Mouse (Mus musculus): ENCODE measurements around the gene Tmem11.
"Not testable (repeated sequence)": the region's sequence is repeated elsewhere in the genome, so short reads cannot be mapped to it uniquely, and the experiment has no call there.

Tmem11 gene

DNA sequence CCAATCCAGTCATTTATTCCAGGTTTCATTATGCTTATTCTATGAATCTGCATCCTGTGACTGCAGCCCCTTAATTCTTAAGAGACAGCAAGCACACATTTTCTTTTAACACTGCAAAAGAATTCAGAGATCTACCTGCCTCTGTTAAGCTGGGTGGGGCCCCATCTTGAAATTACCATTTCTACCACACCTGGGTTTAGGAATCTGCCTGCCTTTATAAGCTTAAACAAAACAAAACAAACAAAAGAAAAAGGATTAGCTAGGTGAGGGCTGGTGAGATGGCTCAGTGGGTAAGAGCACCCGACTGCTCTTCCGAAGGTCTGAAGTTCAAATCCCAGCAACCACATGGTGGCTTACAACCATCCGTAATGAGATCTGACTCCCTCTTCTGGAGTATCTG is 7.9 kb upstream of the Tmem11 start:
- DNase-seq (ENCODE audit: low read depth in 1 of 2, low spot score in 2 of 2), result not testable (repeated sequence)

DNA sequence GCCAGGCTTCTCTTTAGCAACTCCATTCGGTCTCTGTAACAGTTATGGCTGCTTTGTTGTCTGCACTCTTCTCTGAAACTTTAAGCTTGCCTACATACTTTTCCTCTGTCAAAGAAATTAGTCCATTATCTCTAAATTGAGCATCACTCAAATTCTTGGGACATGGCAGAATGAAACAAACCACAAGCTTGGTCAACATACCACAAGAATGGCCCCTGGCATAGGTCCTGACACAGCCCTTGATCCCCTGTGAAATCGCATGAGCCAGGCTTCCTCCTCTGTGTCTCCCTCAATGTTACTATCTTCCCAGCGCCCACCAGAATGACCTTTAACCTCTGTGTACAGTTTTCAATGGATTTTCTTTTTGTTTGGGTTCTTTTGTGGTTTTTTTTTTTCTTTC is 3.3 kb upstream of the Tmem11 start:
- no peak for DNase-seq (ENCODE audit: low read depth in 1 of 2, low spot score in 2 of 2)

DNA sequence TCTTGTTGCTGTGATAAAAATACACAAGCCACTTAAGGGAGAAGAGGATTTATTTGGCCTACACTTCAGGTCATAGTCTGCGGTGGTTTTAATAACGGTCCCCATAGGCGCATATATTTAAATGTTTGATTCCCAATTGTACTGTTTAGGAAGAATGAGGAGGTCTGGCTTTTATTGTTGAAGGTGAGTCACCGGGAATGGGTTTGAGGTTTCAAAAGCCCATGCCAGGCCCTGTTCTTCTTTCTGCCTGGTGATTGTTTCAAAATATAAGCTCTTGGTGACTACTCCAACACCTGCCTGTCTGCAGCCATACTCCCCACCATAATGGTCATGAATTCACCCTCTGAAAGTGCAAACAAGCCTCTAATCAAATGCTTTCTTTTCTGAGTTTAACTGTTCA is 1.5 kb upstream of the Tmem11 start:
- no peak for DNase-seq (ENCODE audit: low read depth in 1 of 2, low spot score in 2 of 2)

DNA sequence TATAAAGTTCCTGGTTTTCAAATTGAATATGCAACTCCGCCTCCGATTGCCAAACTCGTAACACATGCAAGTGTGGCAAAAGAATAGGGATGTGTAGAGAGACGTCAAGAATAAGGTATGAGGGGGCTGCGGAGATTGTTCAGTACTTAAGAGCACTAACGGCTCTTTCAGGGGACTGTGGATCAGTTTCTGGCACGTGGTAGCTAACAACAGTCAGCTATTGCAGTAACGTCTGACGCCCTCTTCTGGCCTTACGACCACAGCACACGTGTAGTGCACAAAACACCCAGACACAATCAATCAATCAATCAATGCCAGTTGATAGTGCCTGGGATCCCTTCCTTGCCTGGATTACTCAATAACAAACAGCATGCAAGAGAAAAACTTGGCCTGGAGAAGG is 351 bp upstream of the Tmem11 start:
- peak; percentile 28 to 55 for DNase-seq (ENCODE audit: low read depth in 1 of 2, low spot score in 2 of 2)

DNA sequence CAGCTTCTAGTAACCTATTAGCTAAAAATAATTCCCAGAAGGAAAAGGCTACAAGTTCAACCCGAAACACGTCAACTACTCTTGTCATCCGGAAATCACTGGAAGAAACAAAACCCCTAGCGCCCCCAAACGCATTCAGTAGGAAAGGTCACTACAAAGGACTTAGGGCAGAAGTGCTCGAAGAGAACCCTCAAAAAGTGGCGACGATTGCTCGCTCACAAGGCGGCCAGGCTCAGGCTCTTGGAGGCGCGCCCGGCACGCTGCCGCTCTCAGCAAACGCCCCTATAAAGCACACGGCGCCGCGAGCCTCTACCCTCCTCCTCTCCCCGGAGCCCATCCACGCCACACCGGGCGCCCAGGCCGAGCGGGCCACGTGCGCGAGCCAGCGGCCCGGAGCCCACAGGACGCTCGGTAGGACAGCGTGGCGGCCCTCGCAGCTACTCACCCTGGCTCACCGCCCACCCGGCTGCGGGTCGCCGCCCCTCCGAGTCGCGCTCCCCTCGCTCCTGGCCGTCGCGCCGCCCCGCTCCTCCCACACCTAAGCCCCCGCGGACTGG is 938 bp downstream of the Tmem11 start:
- no peak for DNase-seq (ENCODE audit: low read depth in 1 of 2, low spot score in 2 of 2)

DNA sequence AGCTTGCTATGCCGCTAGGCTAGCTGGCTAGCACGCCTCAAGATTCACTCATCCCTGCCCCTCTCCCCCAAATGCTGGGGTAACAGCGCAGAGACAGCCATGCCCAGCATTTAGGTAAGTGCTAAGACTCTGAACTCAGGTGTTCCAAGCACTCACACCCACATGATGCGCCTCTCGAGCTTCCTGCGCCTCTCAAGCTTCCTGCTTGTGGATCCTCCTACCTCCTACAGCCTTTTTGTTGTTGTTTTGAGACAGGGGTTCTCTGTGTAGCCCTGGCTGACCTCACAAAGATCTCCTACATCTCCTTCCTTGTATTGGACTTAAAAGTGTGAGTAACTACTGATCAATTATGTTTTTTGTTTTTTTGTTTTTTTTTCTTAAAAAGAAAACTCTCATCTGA is 6.0 kb downstream of the Tmem11 start:
- no peak for DNase-seq (ENCODE audit: low read depth in 1 of 2, low spot score in 2 of 2)

DNA sequence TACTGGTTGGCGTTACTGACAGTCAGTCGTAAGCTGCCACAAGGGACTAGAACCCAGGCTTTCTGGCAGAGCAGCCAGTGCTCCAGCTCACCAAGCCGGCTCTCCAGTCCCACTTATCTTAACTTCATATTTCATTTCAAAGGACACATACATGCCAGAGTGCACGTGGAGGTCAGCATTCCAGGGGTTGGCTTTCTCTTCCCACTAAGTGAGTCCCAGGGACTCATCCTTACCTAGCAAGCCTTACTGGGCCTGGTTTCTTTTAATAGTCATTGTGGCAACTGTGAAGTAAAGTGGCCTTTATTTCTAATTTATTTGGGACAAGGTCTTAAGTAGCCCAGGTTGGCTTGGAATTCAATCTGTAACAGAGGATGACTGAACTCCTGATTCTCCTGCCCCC is 7.7 kb downstream of the Tmem11 start:
- no peak for DNase-seq (ENCODE audit: low read depth in 1 of 2, low spot score in 2 of 2)

DNA sequence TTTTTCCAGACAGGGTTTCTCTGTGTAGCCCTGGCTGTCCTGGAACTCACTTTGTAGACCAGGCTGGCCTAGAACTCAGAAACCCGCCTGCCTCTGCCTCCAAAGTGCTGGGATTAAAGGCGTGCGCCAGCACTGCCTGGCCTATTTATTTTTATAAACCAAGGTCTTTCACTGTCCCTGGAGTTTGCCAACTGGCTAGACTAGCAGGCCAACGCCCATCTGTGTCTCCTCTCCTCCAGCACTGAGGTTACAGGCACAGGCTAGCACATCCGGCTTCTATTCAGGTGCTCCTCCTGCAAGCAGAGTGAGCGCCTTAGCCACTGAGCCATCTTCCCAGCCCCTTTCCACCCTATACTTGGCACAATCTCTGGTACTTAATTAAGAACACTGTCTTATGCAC is 9.6 kb downstream of the Tmem11 start:
- DNase-seq (ENCODE audit: low read depth in 1 of 2, low spot score in 2 of 2), result not testable (repeated sequence)

DNA sequence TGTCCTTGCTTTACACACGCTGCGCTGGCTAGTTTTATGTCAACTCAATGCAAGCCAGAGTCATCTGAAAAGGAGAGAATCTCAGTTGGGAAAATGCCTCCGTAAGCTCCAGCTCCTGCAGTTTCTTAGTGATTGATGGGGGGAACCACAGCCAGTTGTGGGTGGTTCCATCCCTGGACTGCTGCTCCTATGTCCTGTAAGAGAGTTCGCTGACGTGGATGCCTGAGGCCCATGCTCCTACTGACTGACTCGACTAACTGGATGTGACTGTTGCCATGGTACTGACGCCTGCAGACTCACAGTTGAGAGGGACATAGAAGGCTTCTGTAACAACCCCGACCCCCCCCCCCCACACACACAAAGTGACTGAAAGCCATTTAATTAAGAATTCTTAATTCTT is 11.2 kb downstream of the Tmem11 start:
- DNase-seq (ENCODE audit: low read depth in 1 of 2, low spot score in 2 of 2), result no peak

DNA sequence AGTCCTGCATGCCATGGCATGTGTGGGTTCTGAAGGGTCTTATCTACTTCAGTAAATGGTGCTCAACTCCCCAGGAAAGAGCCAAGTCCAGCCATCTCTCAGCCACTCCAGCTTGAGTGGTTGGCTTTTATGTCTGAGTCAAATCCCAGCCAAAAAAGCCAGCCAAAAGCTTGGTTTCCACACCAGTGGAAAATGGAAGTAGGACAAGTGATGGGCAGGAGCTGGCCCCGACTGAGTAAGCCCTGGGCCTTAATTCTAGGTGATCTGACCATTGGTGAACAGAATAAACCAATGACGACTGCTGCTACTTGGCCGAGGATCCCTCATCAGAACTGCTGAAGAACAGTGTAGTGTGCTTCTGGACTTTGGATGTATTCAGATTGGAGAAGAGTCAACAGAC is 11.6 kb downstream of the Tmem11 start:
- DNase-seq (ENCODE audit: low read depth in 1 of 2, low spot score in 2 of 2), result no peak

DNA sequence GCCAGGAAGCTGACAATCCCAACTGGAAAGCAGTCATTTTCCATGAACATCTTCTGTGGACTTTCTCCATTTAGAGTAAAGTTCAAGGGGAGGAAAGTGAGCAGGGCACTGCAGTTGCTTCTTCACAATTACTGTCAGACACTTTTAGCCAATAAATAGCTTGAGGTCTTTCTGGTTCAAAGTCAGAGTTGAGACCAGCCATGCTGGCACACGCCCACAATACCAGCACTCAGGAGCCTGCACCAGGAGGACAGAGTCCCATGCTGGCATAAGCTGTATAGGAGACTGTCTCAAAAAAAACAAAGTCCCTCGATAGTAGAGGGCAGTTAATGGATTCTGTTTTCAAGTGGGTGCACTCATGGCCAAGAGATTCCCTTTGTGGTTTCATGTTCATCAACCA is 13.1 kb downstream of the Tmem11 start:
- DNase-seq (ENCODE audit: low read depth in 1 of 2, low spot score in 2 of 2), result no peak

DNA sequence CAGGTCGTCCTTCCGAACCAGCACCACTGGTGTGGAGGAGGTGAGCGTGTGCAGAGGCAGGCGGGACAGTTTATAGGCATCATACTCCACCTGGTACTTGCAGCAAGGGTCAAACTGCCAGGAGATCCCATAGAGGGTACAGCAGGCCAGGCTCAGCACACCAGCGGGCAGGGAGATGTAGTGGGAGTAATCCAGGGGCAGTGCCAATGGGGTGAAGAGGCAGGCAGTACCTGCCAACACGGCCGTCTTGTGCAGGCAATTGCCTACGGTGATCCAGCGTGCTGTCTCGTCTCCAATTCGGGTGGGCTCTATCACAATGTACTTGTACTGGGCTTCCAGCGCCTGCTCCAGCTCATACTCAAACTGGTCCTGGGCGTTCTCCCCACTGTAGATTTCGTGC is 14.2 kb downstream of the Tmem11 start:
- no peak for DNase-seq (ENCODE audit: low read depth in 1 of 2, low spot score in 2 of 2)

DNA sequence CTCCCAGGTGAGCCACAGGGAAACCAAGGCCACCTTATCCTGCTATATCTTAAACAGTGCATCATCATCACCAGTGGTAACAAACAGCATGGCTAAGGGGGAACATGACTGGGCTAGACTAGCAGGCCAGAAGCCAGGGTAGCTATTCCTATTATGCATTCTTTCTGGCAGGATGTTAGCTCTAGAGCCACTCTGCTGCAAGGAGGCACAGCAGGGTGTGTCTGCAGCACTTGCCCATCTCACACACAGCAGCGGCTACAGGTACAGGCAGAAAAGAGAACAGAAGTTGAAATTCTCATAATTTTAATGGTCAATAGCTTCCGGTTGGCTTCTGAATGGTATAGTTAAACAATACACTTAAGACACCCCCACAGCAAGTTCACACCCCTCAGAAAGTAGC is 14.9 kb downstream of the Tmem11 start:
- DNase-seq (ENCODE audit: low read depth in 1 of 2, low spot score in 2 of 2), result no peak

DNA sequence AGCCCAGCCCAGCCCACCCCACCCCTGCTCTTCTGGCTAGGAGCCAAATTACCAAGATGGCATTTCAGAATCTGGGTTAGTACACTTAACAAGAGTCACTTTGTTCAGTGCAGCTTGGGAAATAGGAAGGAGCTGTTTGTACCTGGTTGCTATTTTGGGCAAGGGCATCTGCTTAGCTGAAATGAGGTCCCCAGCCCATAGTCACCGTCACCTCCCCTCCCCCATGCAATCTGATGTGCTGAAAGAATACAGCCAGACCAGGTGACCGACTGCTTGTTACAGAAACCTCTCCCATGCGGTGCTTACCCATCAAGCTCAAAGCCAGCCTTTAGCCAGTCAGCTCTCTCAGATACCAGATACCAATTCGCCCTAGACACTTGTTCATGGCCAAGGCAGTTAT is 15.9 kb downstream of the Tmem11 start:
- DNase-seq (ENCODE audit: low read depth in 1 of 2, low spot score in 2 of 2), result no peak

DNA sequence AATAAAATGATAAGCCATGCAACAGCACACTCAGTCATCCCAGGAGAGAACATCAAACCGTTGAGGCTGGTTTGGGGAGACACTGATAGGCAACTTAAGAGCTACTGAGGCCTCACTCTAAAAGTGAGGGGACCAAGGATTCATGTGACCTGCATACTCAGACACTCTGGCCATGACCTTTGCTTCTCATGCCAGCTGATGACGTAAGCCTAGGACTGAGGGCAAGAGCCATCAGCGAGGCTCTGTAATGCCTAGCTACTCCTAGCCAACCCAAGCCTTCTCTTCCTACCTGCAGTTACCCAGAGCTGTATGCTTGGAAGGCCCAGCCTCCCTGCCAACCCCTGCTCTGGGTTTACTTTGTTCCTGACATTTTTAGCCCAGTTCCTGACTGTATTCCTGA is 17.1 kb downstream of the Tmem11 start:
- no peak for DNase-seq (ENCODE audit: low read depth in 1 of 2, low spot score in 2 of 2)

DNA sequence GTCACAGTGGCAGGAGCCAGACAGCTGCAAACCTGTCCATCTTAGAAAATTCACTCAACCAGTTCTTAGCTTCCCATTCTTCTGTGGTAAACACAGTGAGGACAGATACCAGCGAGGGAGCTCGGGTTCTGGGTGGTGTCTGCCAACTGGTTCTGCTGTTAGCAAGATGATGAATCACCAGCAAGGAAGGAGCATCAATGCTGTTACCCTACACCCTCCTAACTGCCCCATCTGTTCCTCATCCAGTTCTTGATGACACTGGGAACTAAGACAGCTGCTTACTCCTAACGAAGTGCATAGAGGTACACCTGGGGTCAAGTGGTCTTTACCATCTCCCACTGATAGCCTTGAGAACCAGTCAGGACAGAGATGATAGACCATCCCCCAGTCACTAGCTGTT is 22.5 kb downstream of the Tmem11 start:
- DNase-seq (ENCODE audit: low read depth in 1 of 2, low spot score in 2 of 2), result no peak

DNA sequence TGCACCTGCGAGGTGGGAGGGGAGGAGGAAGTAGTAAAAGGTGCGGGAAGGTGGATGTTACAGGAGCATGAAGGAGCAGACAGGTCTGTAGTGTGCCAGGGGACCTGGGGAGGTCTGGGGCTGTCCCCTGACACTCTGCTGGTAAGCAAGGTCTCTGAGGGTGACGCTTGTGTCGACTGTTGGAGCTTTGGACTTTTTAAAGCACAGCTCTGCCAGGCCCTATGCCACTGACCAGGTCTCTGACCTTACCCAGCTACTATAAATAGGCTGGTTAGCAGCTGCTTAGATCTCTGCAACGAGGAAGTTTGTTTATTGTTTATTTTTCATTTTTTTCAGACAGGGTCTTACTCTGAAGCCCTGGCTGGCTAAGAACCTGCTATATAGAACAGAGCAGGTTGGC is 33.7 kb downstream of the Tmem11 start:
- no peak for DNase-seq (ENCODE audit: low read depth in 1 of 2, low spot score in 2 of 2)

DNA sequence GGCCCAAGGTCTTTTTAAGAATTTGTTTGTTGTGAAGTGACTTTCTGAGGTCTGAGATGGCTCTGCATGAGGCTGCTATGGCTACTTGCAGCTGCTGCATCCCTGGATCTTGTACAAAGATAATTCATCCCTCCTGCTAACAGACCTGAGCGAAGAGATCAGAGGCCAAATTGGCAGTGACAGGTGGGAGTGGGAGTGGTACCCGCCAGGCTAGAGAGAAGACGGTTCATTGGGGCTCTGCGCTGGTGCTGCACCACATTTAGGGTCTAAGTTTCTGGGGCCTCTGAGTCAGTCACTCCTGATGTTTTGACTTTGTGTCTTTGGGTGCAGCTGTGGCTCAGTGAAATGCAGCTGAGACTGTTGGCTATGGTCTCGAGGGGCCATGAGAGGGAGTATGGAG is 35.7 kb downstream of the Tmem11 start:
- no peak for DNase-seq (ENCODE audit: low read depth in 1 of 2, low spot score in 2 of 2)

DNA sequence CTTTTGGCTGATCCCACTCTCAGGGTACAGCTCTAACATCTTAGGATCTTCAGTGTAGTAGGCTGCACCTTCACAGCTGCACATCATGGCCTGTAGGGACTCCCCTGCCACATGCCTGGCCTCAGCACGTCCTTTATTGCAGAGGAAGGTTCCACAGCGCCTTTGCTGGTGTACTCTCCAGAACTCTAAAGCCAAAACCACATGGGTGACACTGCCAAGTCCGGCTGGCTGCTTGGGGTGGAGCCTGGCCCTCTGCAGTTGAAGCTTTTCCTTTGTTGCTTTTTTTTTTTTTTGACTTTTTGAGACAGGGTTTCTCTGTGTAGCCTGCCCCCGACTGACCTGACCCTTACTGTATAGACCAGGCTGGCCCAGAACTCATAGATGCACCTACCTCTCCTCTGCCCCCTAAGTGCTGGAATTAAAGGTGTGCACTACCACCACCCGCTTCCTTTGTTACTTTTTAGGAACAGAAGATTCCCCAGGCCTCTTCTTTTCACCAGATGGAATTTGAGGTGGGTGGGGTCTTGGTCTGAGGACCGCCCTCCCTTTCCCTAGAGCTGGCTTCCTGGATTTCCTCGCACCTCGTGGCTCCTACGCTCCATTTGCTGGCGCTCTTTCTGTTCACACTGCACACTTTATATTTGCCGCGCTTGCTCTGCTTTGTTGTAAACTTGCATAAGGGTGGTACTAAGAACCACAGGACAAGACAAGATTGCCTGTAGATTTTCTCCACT is 37.4 kb downstream of the Tmem11 start:
- DNase-seq (ENCODE audit: low read depth in 1 of 2, low spot score in 2 of 2), result no peak

DNA sequence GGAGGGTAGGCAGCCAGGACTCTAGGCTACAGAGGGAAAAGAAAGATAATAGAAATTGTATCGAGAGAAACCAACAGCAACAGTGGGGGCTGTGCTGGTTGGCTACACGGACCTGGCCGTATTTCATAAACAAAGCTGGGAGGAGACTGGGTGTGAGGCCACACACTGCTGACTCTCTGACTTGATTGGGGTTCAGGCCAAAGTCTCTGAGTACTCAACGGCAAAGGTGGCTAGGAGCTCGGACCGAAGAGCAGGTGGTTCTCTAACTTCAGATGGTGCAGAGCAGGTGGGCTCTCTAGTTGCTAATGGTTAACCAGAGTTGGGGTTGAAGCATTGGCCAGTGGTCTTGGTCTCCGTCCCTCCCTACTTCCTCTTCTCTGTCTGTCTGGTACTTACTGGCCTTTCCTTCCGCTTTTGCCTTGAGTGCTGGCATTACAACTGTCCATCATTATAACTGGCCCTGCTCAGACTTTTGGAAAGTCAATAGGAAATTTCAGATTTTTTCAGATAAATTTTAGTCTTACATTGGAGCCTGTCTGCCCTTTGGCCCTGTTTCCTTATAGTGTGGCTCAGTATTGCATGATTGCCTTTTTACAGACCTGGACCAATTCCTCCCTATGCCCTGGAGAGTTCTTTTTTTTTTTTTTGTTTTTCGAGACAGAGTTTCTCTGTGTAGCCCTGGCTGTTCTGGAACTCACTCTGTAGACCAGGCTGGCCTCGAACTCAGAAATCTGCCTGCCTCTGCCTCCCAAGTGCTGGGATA is 41.2 kb downstream of the Tmem11 start:
- no peak for DNase-seq (ENCODE audit: low read depth in 1 of 2, low spot score in 2 of 2)

DNA sequence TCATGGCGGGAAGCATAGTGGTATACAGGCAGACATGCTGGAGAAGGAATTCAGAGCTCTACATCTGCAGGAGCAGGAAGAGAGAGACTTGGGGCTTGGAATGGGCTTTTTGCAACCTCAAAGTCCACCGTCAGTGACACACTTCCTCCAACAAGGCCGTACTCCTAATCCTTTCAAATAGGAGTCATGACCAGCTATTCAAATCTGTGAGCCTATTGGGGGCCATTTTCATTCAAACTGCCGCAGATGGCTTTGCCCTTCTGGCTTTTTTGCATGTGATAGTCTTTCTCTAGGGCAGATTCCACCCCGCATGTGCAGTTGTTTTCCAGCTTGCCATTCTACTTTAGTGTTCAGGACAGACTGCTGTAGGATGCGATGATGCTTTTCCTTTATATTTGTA is 42.2 kb downstream of the Tmem11 start:
- DNase-seq (ENCODE audit: low read depth in 1 of 2, low spot score in 2 of 2), result no peak

DNA sequence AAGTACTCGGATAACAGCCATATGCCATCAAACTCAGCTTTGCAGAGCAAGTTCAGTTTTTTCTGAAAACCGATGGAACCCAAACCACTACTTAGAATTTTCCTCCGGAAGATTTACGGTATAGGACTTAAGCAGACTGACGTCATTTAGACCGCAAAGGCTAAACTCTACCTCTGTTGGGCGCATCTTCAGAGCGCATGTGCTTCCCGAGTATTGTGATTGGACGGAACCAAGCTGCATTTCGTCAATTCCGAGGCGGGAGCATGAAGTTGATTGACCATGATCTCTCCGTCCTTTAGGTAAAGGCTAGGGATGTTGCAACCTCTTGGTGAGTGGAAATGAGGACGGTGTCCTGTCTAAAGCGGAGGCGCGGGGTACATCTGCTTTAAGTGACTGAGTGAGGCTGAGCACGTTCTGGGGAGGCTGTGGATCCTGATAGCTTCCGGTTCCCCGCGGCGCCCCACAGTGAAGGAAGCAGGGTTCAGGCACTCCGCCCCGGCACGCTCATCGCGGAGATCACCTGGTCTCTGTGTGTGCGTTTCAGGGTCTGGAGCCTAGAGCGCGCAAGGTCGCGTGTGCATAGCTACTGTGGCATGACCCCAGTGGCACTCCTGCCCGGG is 48.5 kb downstream of the Tmem11 start, which contains the start of gene Dhrs7b:
Gene Dhrs7b (plus strand): TSS at position 199 of the 620 bp plus-strand sequence.
- peak; percentile 73 to 79 for DNase-seq (ENCODE audit: low read depth in 1 of 2, low spot score in 2 of 2)
